16 mouse cellular contexts compared by ENCODE assay signal in genomic region chr12:102223404-102223803, GRCm38 (mm10). TPM values are rescaled to one million over a fixed set of nuclear protein-coding genes. Genes with fewer than 3 reads are reported as not detected.
A peak's percentile ranks its signal among the peaks of the same experiment; 100 is the strongest.
DNase-seq lines count a peak whose midpoint lies in the region; ATAC-seq and TF ChIP-seq lines count a peak whose summit lies in the region.
"Had no signal": no experiment of that assay in that cellular context is flagged by ENCODE, and none has a peak within 500 bp of the region (broad histone marks: within the 10 kb centered on the region; RNA-seq: fewer than 3 reads in every experiment).

No protein-coding gene starts in this region.

- intact Hi-C loops in left cerebral cortex, postnatal 4 days (cut with DNase I) = no loop called here
- intact Hi-C loops in left cerebral cortex, adult 2 months (cut with DNase I) = no loop called here

- DNase-seq in cerebellum, postnatal 4 days (ENCODE audit: low spot score in 2 of 2) = no peak
- DNase-seq in left cerebral cortex, postnatal 4 days = peak; percentile 29
- DNase-seq in left cerebral cortex, adult 2 months (ENCODE audit: extremely low spot score in 1 of 2, low spot score in 2 of 2) = no peak
- DNase-seq in cerebellum, postnatal 25 days = peak; percentile 83 to 88
- DNase-seq in embryo, embryonic 9.5 days (ENCODE audit: extremely low spot score) = no peak
- DNase-seq in testis, postnatal 14 days (ENCODE audit: low spot score) = no peak
- DNase-seq: kidney, adult 2 months; kidney, postnatal 25 days; lung, adult 2 months; thymus, adult 18-20 months had no signal

- TF ChIP-seq CTCF in left cerebral cortex, adult 2 months (IDR thresholded peaks at IDR 0.05) = no peak

- no peaks in the 10 kb centered on the region for H3K27me3 ChIP-seq in forebrain, embryonic 16.5 days (replicated peaks; ENCODE audit: control insufficient read depth, insufficient read depth, low read length)
- H3K27me3 ChIP-seq: embryonic facial prominence, embryonic 12.5 days; limb, embryonic 15.5 days; midbrain, embryonic 15.5 days had no signal

- no peaks in the 10 kb centered on the region for H3K9me3 ChIP-seq in forebrain, embryonic 16.5 days (ENCODE audit: control insufficient read depth, low read length)
- H3K9me3 ChIP-seq: embryonic facial prominence, embryonic 12.5 days; limb, embryonic 15.5 days; midbrain, embryonic 15.5 days had no signal

- WGBS in forebrain, embryonic 16.5 days = 63% methylated on average over 6 of the region's 6 CpGs

- no peak overlapping the region for H3K4me3 ChIP-seq in left cerebral cortex, adult 2 months
- H3K4me3 ChIP-seq in forebrain, embryonic 16.5 days (replicated peaks; ENCODE audit: low read length) = no peak overlapping the region
- H3K4me3 ChIP-seq: embryonic facial prominence, embryonic 12.5 days; limb, embryonic 15.5 days; midbrain, embryonic 15.5 days had no signal

- no peak overlapping the region for H3K9ac ChIP-seq in forebrain, embryonic 16.5 days (replicated peaks; ENCODE audit: low read depth, low read length)
- H3K9ac ChIP-seq: embryonic facial prominence, embryonic 12.5 days; limb, embryonic 15.5 days; midbrain, embryonic 15.5 days had no signal

- H3K4me1 ChIP-seq in forebrain, embryonic 16.5 days (replicated peaks; ENCODE audit: control insufficient read depth, insufficient read depth, low read length) = no peaks in the 10 kb centered on the region
- H3K4me1 ChIP-seq: embryonic facial prominence, embryonic 12.5 days; limb, embryonic 15.5 days; midbrain, embryonic 15.5 days had no signal

- H3K4me2 ChIP-seq in forebrain, embryonic 16.5 days (ENCODE audit: low read length) = no peak overlapping the region
- H3K4me2 ChIP-seq: embryonic facial prominence, embryonic 12.5 days; limb, embryonic 15.5 days; midbrain, embryonic 15.5 days had no signal

- H3K27ac ChIP-seq in left cerebral cortex, adult 2 months = no peak overlapping the region
- H3K27ac ChIP-seq in forebrain, embryonic 16.5 days (ENCODE audit: low read length) = no peak overlapping the region
- H3K27ac ChIP-seq: embryonic facial prominence, embryonic 12.5 days; limb, embryonic 15.5 days; midbrain, embryonic 15.5 days had no signal

- ATAC-seq in cerebellum, adult (ENCODE audit: insufficient number of reproducible peaks, low FRiP score, low TSS enrichment) = peak; percentile 64
- ATAC-seq in forebrain, embryonic 16.5 days = no peak; the same call in 1 of the 2 replicates
- ATAC-seq: activated CD4-positive, CD25-positive, alpha-beta regulatory T cell, adult 4 months; midbrain, embryonic 15.5 days had no signal

- H3K36me3 ChIP-seq in forebrain, embryonic 16.5 days (ENCODE audit: control insufficient read depth, insufficient read depth) = no peaks in the 10 kb centered on the region
- H3K36me3 ChIP-seq: embryonic facial prominence, embryonic 12.5 days; limb, embryonic 15.5 days; midbrain, embryonic 15.5 days had no signal

RNA-seq across cellular contexts. Expression of gene Rin3, which starts 59.4 kb away (rescaled TPM):
- 1 to 10 TPM; 4.0 to 4.5 TPM for total RNA-seq in left cerebral cortex, postnatal 4 days (2021)
- 1 to 10 TPM; 3.8 to 5.9 TPM for total RNA-seq in left cerebral cortex, adult 2 months (2021)
- polyA plus RNA-seq in forebrain, embryonic 16.5 days (2015; fragmentation: Nextera tagmentation; extraction: Ambion mirVana) = 1.7 and 3.3 TPM in 2 replicates

Comparison
In these comparisons a context has a peak if more than half of its experiments do, and no peak if none do; other contexts are left out.
1. DNase-seq: peak in left cerebral cortex, postnatal 4 days (single experiment) and cerebellum, postnatal 25 days (2 of 2); none in cerebellum, postnatal 4 days (0 of 2), left cerebral cortex, adult 2 months (0 of 2), embryo, embryonic 9.5 days (single experiment) and testis, postnatal 14 days (single experiment).